Mouse (Mus musculus) layer of hippocampus, postnatal 36 days (tissue): ENCODE measurements around the gene Cnga3. TPM values are rescaled to one million over a fixed set of nuclear protein-coding genes. Genes with fewer than 3 reads are reported as not detected.

Experiments
- DNase-seq, 2 experiments: peaks; one replicate each; pipeline ENCODE4 v3.0.0; 2022
- total RNA-seq, 2 experiments: library from RNA; stranded (reverse); gene quantifications; 2 replicates each; pipeline ENCODE4 v1.2.3; 2021

The Cnga3 gene
- total RNA-seq, 2 experiments from 2014 or later = 0.42 to 0.46 TPM

DNA sequence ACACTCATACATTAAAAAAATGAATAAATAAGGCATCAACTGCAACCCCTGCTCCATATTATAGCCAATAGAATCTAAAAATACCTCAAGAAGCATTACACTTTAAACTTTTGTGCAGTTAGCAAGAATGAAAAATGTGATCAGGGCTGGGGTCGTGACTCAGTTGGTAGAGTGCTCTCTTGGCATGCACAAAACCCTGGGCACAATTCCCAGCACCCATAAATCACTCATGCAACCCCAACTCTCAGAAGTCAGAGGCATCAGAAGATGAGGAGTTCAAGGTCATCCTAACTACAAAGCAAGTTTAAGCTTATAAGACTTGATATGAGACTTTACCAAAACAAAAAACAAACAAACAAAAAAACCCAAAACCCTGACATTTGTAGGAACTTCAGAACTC, 73.5 kb downstream of the Cnga3 start:
- DNase-seq = no peak

DNA sequence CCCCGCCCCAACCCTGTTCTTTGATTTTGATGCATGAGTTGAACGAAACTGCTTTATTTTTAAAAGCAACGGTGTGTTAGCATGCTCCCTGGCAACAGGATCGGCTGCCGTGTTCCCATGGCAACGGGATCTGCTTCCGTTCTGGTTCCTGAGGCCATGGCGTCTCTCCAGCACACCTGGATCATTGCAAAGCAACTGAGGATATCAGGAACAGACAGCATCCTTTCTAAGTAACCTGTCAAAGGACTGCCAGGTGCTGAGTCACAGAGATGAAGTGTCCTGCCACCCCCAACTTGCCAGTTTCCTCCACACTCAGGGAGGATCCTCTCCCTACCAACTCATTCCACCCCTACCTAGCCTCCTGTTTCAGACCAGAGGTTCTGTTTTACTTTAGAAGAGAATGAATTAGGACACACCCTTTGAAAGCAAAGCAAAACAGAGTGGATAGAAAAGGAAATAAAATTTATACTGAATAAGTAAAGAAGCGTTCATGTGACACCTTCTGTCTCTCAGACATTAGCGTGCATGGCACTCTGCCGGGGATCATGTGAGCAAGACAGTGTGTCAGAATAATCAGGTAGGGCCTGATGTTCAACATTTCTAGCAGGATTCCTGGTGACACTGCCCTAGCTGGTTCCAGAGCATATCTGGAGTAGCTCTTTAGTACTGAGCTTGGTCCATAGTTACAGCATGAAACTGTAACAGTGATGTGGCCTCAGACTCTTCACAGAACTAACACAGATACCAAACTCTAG, 74.1 kb downstream of the Cnga3 start:
- DNase-seq = peak; percentile 61 to 67

DNA sequence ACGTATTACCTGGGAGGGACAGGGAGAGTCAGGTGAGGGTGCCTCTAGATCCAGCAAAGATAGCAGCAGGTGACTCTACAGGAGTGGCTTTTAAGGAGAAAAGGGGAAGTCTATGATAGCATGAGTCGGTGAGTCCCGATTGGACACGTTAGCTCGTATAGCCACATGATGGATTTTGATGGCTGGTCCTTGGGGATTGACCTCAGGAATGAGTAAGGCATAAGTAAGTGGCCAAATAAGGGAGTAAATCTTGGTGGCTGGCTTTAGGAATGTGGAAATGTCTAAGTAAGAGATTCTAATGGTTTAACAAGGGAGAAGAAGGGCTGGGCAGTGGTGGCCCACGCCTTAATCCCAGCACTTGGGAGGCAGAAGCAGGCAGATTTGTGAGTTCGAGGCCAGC, 74.7 kb downstream of the Cnga3 start:
- no peak for DNase-seq

DNA sequence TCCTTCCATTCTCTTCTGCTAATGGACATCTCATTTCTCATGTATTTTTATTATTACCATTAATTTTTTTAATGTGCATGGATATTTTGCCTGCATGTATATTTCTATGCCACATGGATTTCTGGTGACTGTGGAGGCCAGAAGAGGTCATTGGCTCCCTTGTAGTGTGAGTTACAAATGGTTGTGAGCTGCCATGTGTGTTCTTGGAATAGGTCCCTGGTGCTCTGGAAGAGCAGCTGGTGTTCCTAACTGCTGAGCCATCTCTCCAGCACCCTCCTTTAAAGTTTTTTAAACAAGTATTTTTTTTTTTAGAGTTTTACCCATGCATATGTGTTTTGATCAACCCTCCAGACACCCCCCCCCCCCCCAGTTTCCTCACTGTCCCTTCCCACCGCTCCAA, 82.2 kb downstream of the Cnga3 start:
- no peak for DNase-seq

DNA sequence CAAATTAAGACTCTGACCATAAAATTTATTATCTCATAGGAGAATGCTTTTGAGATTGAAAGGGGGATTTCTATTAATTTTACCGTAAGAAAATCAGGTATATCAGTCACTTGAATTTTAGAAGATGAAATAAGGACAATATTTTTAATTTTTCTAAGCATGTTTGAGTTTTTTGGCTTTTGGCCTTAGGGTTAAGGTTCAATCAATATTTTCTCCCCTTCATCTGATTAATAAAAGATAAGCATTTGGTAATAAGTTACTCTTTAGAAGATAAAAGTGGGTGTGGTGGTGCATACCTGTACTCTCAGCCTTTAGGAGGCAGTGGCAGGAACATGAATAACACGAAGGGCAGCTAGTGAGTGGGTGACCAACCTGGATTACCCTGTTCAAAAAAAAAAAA, 84.7 kb downstream of the Cnga3 start:
- no peak for DNase-seq

DNA sequence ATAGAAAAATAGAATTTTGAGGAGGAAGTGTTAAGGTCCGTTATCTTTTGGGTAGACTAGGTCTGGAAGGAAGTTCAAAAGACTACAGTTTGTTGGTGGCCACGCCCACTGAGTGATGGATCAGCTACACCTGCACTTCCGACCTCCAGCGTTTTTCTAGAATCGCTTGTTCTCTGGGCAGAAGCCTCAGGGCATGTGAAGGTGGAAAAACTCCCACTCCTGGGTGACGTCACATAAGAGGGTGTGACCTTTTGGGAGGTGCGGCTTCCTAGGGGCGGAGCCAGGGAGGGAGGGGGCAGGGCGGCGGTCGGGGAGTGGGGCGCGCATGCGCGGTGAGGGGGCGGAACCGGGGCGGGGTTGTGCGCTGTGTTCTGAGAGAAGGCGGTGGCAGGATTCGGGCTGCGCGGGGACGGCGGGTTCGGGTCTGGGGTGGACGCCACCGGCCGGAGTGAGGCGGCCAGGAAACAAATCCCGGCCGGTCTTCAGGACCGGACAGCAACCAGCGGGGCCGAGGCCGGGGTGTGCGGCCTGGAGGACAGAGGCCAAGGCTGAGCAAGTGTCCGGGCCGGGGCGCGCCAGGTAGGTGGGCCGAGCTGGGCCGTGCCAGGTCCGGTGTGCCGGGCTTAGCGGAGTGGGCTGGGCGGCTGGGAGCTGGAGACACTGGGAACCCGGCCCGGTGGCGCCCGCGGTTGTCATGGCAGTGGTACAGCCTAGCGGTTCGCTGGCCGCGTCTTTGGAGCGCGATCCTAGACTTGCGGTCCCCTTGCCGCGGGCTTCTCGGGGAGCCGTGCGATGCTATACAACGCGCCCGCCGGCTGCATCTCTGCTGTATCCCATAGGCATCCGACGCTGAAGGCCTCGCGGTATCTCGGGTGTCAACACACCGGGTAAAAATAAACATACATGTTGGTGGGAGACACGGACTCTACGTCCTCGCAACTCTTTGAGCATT, 85.6 kb downstream of the Cnga3 start, which contains the start of gene Inpp4a:
Gene Inpp4a, plus strand, starts transcription at position 326 of the 952 bp plus-strand sequence.
- DNase-seq = peak; percentile 88 to 91

DNA sequence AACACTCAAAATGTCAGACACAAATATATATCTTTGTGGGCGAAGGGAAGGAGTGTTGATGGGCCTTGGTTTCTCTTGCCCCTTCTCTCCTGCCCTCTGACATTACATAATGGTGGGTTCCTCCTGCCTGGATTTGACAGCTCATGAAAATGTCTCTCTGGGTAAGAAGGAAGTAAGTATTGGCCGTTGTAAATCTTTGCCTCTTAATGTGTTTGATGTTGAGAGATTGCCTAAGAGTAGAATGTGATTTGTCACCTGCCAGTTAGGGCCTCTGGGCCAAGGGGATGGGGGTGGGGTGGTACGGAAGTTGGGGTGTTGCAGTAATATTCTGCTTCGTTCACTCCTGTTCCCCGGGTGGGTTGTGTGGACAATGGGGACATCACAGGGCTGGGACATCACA, 86.4 kb downstream of the Cnga3 start:
- no peak for DNase-seq

DNA sequence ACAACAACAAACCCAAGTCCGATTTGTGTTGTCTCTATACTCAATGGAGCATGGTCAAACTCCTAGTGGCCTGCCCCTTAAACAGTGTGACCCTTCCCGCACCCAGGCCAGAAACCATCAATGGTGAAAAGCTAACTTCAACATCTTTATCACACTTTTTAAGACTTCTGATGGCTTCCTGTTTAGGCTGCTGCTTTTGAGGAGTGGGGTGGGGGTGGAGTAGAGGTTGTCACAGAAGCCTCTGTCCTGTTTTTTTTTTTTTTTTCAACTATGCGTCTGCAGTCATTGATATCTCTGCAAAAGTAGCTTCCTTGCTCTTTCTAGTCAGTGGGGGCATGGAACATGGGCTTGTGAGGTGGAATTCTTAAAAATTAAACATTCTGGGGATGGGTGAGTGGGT, 88.6 kb downstream of the Cnga3 start:
- DNase-seq = no peak

DNA sequence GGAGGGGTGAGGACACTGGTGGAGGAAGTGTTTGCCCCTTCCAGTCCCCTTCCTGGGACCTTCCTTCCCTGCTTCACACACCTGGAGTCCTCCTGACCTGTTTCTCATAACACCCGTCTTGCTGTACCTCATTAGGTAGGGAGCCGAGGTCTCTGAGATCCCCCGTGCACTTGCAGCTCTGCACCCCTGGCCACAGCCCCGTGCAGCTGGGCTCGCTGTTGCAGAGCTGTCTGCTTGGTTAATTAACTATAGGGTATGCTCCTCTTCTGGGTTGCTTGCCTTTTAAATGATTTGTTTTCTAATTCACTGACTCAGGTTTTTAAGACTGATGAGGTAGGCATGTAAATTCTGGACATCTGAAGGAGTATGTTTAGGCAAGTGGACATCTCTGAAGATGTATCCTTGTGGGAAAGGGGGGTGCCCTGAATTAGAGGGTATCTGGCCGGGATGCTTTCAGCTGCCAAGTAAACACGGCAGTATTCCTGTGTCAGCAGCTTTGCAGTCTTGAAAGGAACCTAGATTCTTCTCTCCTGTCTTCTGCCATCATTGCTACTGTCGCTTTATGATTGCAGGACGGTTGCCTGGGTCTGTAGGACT, 91.6 kb downstream of the Cnga3 start:
- DNase-seq = no peak

DNA sequence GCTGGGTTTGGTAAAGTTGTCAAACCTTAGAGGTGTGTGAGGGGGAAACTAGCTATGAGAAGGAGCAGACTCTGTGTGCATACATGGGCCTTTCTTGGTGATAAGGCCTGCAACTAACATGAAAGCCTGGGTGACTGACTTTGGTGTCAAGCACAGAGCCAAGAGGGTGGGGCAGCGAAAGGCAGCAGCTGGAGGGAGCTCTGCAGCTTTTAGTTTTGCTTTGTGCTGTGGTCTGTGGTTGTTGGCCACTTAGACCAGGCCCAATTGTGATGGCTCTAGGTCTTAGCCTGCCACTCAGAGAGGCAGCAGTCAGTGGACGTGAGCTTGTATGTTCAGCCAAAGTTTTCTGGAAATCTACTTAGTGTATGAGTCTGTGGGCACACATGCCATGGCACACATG, 93.4 kb downstream of the Cnga3 start:
- no peak for DNase-seq

DNA sequence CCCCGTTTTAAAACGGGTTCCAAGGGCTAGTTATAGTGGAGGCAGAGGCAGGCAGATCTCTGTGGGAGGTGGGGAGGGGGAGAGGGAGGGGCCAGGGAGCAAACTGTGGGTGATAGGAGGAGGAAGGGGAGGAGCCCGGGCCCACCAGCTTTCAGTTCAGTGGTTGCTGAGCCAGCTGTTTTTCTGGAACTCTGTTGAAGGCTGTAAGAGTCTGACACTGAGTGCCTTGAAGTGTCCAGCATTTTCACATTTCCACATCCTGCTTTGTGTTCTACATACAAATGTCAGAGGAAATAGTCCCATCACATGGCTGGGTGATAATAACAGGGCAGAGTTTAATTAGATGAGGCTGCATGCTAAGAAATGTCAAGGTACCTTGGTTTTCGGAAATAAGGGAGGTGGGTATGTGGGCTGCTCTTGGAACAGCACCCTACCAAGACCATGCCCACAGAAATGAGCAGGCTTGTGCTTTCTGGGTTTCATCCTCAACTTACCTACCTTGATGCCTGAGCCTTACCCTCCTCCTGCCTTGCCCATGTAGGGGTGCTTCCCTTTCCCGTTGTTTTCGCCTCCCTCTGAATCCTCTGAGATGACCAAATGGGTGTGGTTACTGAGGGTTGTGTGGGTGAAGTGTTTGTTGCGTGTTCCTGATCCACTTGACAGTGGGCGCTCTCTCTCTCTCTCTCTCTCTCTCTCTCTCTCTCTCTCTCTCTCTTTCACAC, 93.9 kb downstream of the Cnga3 start:
- DNase-seq = no peak

DNA sequence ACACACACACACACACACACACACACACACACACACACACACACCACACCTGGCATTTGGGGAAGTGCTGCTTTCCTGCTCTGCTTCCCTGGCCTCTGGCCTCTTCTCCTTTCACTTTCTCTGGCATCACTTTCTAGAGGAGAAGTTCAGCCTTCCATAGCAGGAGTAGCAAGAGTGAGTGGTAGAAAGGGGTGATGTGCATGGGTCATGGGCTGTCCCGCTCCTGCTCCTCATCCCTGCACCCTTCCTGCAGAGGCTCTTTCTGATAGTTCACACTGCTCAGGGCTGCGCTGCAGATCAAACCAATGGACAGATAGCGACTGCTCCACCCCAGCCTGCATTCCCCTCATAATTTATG, 94.5 kb downstream of the Cnga3 start:
- DNase-seq = no peak

DNA sequence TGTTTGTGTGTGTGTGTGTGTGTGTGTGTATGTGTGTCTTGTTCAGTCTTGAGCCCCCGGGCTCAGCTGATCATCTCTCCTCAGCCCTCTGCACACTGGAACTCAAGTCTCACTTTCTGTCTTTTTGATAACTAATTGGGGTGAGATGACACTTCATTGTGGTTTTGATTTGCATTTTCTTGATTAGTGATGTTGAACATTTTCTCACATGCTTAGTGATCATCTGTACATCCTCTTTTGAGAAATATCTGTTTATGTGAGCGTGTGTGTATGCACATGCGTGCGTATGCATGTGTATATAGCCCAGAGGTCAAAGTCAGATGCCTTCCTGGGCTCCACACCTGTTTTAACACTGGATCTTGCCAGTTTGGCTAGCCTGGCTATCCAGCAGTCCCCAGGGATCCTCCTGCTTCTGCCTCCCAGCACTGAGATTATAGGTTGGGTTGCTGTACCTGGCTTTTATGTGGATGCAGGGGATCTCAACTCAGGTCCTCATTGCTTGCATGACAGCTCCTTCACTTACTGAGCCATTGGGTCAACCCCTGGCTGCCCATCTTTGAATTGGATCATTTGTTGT, 95.8 kb downstream of the Cnga3 start:
- DNase-seq = no peak

Other genes starting within 250 kb of the Cnga3 start
- 10 to 100 TPM; 21.0 to 29.4 TPM for gene Vwa3b, start 187.8 kb upstream of the Cnga3 start, total RNA-seq
- 100 to 1,000 TPM; 159 to 165 TPM for gene Inpp4a, start 85.4 kb downstream of the Cnga3 start, total RNA-seq
- 10 to 100 TPM; 61.9 to 64.0 TPM for gene Coa5, start 215.7 kb downstream of the Cnga3 start, total RNA-seq
- gene Unc50, start 215.7 kb downstream of the Cnga3 start, total RNA-seq = 10 to 100 TPM; 57.5 to 57.8 TPM